Mouse (Mus musculus) lung, adult 18-20 months (tissue): Measurements from ENCODE around the gene Rps6ka2.
"Not testable (repeated sequence)": the region's sequence is repeated elsewhere in the genome, so short reads cannot be mapped to it uniquely, and the experiment has no call there.

Source experiments
- DNase-seq, 2 experiments: peaks; one replicate each; pipeline ENCODE4 v3.0.0; 2022; ENCODE audit warnings: mixed read lengths in 2 of 2

Rps6ka2 gene

GRCm38 (mm10) chr17:7271522-7272134, 101.7 kb downstream of the Rps6ka2 start:
- no peak for DNase-seq

DNA sequence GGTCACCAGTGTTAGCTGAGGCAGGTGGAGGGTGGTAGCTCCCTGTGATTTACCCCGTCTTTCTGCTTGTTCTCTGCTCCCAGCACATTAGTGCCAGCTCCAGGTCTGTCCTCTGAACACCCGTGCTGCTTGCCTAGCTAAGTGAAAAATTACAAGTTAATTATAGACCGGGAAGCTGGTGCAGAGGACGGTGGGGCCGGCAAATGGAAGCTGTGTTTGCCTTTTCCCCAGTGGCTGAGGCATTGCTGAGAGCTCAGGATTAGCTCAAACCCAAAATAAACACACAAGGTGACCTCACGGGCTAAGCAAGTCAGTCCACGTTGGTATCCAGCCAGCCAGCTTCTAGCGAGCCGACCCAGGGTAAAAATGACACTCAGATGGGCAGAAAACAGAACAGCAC, 103.1 kb downstream of the Rps6ka2 start:
- DNase-seq = no peak

GRCm38 (mm10) chr17:7273785-7274184, 103.9 kb downstream of the Rps6ka2 start:
- no peak for DNase-seq

DNA sequence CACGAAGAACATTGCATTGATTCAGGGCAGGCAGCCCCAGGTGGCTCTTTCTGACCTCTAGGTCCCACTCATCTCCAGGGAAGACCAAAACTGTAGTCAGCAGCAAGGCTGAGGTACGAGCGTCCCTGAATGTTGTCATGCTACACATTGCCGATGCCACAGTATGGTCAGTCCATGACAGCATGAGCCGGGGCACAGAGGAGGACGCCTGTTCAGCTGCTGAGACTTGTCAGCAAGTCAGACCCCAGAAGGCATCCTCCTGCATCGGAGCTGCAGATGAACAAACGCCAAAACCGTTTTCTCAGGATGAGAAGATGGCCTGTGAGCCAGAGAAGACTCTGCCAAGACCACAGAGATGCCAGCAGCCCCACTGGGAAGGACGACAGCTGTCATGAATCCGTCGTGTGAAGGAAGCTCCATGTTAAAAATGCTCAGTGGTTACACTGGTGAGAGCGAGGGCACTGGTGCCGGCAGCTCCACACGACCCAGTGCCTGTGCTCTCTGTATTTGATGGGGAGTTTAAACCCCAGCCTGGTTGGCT, 108.9 kb downstream of the Rps6ka2 start:
- no peak for DNase-seq

- DNase-seq = no peak
These were observed 109.3 kb downstream of the Rps6ka2 start for GRCm38 (mm10) chr17:7279251-7279650.

DNA sequence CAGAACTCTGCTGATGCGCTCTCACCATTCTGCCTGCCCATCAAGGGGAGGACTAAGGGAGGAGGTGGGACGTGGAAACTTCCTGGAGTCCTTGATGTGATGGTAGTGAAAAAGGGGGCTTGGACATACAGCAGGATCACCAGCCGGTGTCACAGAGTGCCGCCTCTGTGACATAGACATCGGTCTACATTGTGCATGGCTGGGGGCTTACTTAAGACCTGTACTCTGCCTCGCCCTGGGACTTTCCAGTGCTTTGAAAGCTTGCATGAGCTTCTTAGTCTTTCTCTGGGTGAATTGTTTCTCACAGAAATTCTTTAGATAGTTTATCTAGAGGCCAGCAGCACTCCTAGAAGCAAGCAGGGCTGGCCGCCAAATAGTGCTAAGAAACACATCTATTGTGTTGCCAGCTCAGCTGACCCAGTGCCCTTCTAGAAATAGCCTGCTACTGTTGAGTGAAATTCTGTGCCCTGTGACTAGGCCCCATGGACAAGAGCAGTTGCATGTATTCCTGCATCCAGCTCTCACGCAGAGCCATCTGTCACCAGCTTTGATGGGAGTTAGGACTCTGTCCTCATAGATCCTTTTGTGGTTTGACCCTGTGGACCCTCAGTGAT, 114.5 kb downstream of the Rps6ka2 start:
- peak; percentile 55 to 62 for DNase-seq

- no peak for DNase-seq
These were observed 115.4 kb downstream of the Rps6ka2 start for GRCm38 (mm10) chr17:7285292-7285691.

DNA sequence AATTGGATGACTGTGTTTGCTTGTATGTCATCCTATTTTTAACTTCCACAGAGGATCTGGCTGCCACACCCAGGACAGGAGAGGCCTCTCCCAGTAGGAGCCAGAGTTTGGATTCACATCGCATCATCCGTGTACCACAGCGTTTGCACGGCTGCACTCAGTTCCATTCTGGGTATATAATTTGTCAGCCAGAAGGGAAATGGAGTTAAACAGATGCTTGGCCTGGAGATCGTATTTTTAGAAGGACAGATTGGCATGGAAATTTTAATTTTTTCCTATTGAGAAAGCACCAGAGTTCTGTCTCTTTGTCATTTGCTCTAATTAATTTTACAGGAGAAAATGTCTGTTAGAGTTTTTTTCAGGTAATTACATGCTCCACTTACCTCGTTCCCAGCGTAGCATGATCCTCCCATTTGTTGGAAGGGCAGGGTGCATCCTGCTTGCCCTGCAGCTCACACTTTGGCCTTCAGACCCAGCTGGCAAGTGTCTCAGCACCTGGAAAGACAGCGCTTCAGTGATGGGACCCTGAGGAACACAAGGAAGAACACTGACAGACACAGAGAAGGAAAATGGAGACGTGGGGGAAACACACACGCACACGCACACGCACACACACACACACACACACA, 116.6 kb downstream of the Rps6ka2 start:
- no peak for DNase-seq

DNA sequence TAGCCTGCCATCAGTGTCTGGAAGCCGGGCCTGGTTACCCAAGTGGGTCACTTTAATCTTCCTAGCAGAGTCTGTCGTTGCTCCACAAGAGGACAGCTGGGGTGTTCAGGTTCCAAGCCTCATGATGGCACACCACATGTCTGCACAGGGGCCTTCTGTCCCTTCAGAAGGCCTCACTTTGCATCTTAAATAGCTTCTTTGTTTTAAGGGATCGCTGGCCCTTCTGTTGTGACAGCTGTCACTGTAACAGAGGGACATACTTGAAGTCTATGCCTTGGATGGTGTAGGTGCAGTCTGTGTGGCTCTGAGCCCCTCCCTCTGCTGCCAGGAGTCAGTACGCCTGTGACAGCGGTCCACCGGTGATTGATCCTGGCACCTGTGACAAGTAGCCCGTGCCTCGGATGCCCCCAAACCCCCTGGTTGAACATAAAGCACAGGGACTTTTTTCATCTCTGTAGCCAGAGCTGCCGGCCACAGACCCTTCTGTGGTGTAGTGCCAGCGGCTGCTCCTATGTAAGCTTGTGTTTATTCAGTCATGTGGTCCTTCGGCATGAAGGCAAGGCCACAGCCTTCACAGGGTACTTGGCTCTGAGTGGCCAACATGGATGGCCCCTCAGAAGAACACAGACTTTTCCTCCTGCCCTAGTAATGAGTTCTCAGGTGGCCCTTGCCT, 122.2 kb downstream of the Rps6ka2 start:
- no peak for DNase-seq

GRCm38 (mm10) chr17:7306278-7307196, 136.6 kb downstream of the Rps6ka2 start:
- peak in 1 of 2 experiments; percentile 26 for DNase-seq

DNA sequence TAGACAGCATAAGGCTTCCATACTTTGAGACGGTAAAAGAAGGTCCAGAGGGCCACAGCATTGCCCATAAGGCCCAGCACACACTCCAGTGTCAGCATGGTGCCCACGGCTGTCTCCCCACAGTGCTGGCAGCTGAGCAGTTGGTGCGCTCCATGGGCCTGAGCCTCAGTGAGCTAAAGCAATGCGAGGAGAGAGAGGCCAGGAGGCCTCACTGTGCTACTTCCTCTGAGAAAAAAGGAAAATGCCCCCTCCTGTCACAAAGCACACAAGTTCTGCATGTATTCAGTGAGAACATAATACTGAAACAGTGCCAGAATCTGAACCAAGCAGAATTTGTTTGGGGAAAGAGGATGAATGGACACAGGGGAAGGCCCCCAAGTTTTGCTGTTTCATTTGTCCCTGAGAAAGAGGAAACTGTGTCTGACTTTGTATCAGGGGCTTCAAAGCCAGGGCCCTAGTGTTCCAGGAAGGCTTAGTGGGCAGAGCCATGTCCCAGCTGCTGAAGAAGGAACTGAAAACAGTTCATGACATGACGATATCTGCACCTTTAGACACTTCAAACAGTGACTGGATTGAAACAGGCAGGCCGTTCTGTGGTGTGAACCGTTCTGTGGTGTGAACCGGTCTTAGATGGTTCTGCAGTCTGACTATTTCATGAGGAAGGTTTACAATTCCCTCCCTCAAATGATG, 145.9 kb downstream of the Rps6ka2 start:
- DNase-seq = not testable (repeated sequence)

DNA sequence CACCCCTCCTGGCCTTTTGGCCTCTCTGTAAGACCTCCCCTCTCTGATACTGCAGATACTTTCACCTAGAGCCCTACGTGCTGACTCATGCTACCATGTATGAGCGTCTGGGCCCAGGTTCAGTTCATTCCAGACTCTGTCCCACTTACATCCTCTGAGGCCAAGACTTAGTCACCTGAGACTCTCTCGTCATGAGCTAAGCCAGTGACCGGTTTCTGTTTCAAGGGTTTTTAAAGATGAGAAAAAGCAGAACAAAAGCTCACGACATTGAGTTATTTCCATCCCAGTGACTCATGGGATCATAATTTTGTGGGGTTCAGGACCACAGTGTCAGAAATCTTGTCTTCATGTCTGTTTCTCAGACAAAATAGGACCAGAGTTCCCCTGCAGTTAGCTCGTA, 149.9 kb downstream of the Rps6ka2 start:
- not testable (repeated sequence) for DNase-seq

DNA sequence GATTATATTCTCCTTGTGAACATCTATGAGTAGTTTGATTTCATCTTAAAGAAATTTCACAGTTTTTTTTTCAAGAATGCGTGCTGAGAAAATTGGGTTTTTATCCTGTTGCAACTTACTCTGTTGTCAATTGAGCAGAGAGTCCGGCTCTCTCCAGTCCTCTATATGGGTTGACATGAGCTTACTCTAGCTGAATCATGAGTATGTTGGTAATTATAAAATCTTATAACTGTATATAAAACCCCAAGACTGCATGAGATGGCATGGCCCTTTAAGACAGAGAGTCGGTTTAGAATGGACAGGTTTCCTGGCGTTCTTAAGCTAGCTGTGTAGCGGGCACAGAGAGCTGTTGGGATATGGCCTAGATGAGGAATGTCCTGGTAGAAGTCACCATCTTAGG, 154.4 kb downstream of the Rps6ka2 start, which contains the start of gene Tcp10a:
Gene Tcp10a (plus strand): TSS at position 301 of the 400 bp plus-strand sequence.
- DNase-seq = not testable (repeated sequence)

- DNase-seq = not testable (repeated sequence)
These were observed 156.5 kb downstream of the Rps6ka2 start for GRCm38 (mm10) chr17:7326415-7326814.

DNA sequence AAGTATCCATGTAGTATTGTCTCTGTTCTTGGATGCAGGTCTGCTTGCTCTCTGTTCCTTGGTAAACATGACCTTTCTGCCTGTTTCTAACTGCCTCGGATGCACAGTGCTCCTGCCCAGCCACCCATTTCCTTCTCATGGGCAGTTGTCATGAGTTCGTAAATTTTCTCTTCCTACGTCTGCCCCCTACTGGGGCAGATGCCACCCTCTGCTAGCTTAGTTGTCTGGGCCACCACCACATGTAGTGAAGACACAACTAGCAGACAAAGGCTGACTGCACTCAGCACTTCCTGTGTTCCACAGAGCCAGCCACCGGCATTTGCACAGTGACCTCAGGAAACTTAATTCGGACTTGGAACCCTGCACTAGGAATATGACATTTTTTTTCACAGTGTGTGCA, 162.8 kb downstream of the Rps6ka2 start:
- not testable (repeated sequence) for DNase-seq

DNA sequence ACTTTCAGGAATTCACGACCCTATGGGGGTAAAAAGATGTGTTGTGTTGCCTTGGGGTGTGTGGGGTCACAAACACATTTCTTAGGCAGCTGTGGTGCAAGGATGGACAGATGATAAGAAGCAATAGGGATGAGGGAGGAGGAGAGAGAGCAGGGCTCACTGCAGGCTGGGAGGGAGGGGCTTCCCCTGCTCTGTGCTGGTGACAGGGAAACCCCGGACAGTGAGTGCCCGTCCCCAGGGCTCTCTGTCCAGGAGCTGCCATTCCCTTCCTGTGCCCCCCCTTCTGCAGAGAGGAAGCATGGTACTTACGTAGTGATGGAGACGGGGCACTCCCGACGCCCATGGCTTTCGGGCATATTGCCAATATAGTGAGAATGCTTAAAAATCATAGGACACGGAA, 167.5 kb downstream of the Rps6ka2 start:
- DNase-seq = not testable (repeated sequence)

DNA sequence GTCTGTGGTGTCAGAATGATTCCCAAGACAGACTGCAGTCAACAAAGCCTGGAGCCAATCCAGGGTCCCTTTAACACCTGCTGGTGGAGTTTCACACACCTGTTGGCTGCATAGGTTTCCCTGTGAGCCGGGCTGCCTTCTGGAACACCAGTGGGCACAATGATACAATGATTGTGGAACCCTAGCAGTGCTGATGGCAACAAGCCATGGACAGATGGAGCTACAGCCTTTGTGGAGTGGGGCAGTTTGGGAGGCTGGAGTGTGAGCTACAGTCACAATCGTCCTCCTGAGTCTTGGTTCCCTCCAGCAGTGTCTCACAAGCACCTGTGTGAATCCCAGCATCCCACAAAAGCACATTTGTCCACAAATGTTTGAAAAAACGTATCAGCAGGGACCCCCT, 178.8 kb downstream of the Rps6ka2 start:
- DNase-seq = not testable (repeated sequence)

- not testable (repeated sequence) for DNase-seq
These were observed 182.7 kb downstream of the Rps6ka2 start, which contains the start of gene Ttll2 for GRCm38 (mm10) chr17:7352596-7352995. Gene Ttll2, minus strand, starts transcription at chr17:7352696.
